Mouse (Mus musculus) heart, adult 2 months (tissue): ENCODE data around the gene Mobp.

ENCODE experiments used
- CTCF ChIP-seq: fragments of 200-600 bp; IDR thresholded peaks from 2 replicates; pipeline ENCODE4 v1.8.1; 2022; ENCODE audit warnings: antibody characterized with exemption, mild to moderate bottlenecking, moderate library complexity
- EP300 ChIP-seq: fragments of 200-500 bp; IDR thresholded peaks from 2 replicates; pipeline ENCODE4 v1.6.1; 2011; ENCODE audit warnings: low read depth, low read length, control low read depth; ENCODE audit not compliant: insufficient read depth
- POLR2A ChIP-seq: fragments of 200-500 bp; IDR thresholded peaks from 2 replicates; pipeline ENCODE4 v1.6.1; 2011; ENCODE audit warnings: mild to moderate bottlenecking, low read depth, low read length, control low read depth; ENCODE audit not compliant: insufficient read depth

DNA sequence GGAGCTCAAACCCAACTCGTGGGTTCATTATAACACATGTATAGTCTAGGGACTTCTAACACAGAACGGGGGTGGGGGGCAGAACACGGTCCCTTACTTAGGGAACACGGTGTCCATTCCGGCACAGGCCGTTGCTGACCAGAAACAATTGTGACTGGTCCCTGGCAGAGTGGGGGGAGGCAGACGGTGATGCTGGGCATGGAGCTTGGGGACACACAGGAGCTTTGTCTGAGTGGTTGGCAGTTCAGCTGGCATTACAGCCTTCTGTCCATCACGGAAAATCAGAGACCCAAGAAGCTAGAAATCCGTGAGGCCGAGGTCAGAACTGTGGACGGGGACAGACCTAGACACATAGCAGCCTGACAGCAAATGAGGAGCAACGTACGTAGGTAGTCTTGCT, 5.0 kb upstream of the Mobp start:
- TF ChIP-seq EP300 (no peak), CTCF (no peak), POLR2A (no peak)
